Mouse (Mus musculus) spleen, adult 2 months (tissue): ENCODE results near the gene Rasal2.

Source experiments
- CTCF ChIP-seq: fragments of 200-500 bp; IDR thresholded peaks from 2 replicates; pipeline ENCODE4 v1.5.1; 2011; ENCODE audit warnings: mild to moderate bottlenecking, inconsistent platforms; ENCODE audit not compliant: insufficient read depth, insufficient read length, insufficient replicate concordance; ENCODE audit errors: extremely low read depth
- POLR2A ChIP-seq: fragments of 200-500 bp; IDR thresholded peaks from 2 replicates; pipeline ENCODE4 v1.6.1; 2011; ENCODE audit warnings: low read depth, low read length, inconsistent platforms

GRCm38 (mm10) chr1:157255776-157256175, 156.6 kb downstream of the Rasal2 start:
- TF ChIP-seq CTCF (no peak), POLR2A (no peak)
